Mouse (Mus musculus): ENCODE data around the gene Gm4846. TPM values are rescaled to one million over a fixed set of nuclear protein-coding genes. Genes with fewer than 3 reads are reported as not detected.
"Not testable (repeated sequence)": the region's sequence is repeated elsewhere in the genome, so short reads cannot be mapped to it uniquely, and the experiment has no call there.

Gm4846 gene
- not detected in 2 replicates for polyA plus RNA-seq (2016; fragmentation: Nextera tagmentation; extraction: Ambion mirVana)

DNA sequence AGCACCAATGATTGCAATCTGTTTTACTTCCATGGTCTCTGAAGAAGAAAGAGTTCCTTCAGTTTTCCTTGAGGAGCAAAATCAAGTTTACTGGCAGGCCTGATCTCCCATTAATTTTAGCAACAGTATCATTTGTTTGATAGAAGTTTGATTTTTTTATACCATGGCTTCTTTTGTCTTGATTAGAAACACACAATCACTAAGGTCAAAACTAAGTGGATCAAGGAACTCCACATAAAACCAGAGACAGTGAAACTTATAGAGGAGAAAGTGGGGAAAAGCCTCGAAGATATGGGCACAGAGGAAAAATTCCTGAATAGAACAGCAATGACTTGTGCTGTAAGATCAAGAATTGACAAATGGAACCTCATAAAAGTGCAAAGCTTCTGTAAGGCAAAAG is at the start of gene Gm4846:
TSS of gene Gm4846 (minus strand) at position 101 of the 400 bp plus-strand sequence.
- not testable (repeated sequence) for H3K27me3 ChIP-seq (replicated peaks; ENCODE audit: low read depth, poor library complexity, severe bottlenecking); H3K9me3 ChIP-seq; H3K36me3 ChIP-seq (replicated peaks); DNase-seq (ENCODE audit: low spot score); H3K4me3 ChIP-seq; H3K4me1 ChIP-seq; H3K27ac ChIP-seq (replicated peaks)
- WGBS: 65% methylated on average over 1 of the region's 1 CpGs

DNA sequence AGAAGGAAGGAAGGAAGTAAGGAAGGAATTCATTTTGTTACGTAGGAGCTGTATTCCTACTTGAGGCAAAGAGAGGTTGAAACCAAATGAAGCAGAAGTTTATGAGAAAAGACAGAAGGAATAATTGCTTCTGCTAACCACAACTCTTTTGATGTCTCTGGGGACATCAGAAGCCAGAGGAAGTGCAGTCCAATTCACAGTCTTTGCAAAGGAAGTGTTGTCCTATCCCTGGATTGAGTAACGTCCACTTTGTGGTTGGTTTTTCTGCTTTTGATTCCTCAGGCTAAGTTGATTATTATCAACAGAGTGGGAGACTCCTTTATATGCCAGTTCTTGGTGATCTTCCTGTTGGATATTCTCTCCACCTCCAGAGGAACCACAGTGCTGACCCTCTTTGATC is 34.1 kb upstream of the Gm4846 start:
- not testable (repeated sequence) for H3K27ac ChIP-seq (replicated peaks); H3K9me3 ChIP-seq; H3K36me3 ChIP-seq (replicated peaks); H3K4me3 ChIP-seq; DNase-seq (ENCODE audit: low spot score); H3K4me1 ChIP-seq; H3K27me3 ChIP-seq (replicated peaks; ENCODE audit: low read depth, poor library complexity, severe bottlenecking)
- WGBS: 82% methylated on average over 2 of the region's 2 CpGs

DNA sequence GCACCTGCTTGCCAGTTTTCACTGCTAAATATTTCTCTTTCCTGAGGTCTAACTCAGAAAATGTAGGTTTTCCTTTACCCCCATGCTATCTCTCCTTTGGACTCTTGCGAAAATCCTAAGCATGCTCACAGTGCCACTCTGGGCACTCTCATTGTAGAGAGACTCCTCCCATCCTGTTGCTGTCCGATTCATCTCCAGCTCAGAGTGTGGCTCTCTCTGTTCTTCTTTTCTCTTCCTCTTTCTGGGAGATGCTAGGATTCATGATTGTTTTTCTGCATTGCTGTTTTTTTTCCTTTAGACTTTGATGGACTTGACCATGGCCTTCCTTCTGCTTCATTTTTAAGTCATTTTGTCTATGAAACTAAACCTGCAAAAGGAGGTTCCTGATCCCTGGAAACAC is 27.3 kb upstream of the Gm4846 start:
- not testable (repeated sequence) for H3K9me3 ChIP-seq
- 95% methylated on average over 2 of the region's 2 CpGs for WGBS

DNA sequence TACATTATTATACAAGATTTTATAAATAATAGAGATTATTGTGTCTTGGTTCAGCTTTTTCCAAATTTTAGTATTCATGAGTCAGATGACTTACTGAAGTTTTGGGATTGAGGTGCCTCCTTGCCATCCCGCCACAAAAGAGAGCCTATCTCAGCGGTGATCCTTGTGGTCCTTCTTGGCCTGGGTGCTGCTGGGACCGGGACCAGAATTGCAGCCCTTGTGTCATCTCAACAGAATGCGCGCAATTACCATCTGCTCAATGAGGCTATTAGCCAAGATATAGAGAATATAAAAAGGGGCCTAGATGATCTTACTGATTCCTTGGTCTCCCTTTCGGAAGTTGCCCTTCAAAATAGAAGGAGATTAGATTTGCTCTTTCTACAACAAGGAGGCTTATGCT is 22.2 kb upstream of the Gm4846 start:
- not testable (repeated sequence) for H3K36me3 ChIP-seq (replicated peaks); H3K4me1 ChIP-seq; H3K4me3 ChIP-seq; H3K9me3 ChIP-seq; H3K27ac ChIP-seq (replicated peaks); DNase-seq (ENCODE audit: low spot score); H3K27me3 ChIP-seq (replicated peaks; ENCODE audit: low read depth, poor library complexity, severe bottlenecking)
- WGBS: 90% methylated on average over 6 of the region's 6 CpGs

More for the DNA sequence above, 27.3 kb upstream of the Gm4846 start:
- H3K27ac ChIP-seq (replicated peaks); H3K4me3 ChIP-seq; H3K4me1 ChIP-seq; DNase-seq (ENCODE audit: low spot score); H3K36me3 ChIP-seq (replicated peaks); H3K27me3 ChIP-seq (replicated peaks; ENCODE audit: low read depth, poor library complexity, severe bottlenecking): not testable (repeated sequence)

DNA sequence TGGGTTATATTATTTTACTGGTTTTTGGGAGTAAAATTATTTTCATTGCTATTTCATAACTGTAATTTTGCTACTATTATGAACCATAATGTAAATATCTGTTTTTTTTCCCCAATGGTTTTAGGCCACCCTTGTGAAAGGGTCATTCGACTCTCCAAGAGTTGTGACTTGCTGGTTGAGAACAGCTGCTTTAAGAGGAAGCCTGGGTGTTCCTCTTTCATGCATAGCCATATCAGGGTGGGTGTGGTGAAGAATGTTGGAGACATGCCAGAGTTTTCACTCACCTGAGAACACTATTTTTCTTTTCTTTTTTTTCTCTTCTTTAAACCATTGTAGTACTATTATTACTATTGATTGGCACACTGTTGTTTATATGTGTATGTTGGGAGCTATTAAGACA is 19.2 kb upstream of the Gm4846 start:
- no peaks in the 10 kb centered on the region for H3K27me3 ChIP-seq (replicated peaks; ENCODE audit: low read depth, poor library complexity, severe bottlenecking)
- H3K9me3 ChIP-seq: no peaks in the 10 kb centered on the region
- H3K36me3 ChIP-seq (replicated peaks): no peaks in the 10 kb centered on the region
- no peak for DNase-seq (ENCODE audit: low spot score)
- H3K4me1 ChIP-seq: no peaks in the 10 kb centered on the region
- H3K27ac ChIP-seq (replicated peaks): no peak overlapping the region
- H3K4me3 ChIP-seq: no peak overlapping the region
- 90% methylated on average over 1 of the region's 1 CpGs for WGBS

DNA sequence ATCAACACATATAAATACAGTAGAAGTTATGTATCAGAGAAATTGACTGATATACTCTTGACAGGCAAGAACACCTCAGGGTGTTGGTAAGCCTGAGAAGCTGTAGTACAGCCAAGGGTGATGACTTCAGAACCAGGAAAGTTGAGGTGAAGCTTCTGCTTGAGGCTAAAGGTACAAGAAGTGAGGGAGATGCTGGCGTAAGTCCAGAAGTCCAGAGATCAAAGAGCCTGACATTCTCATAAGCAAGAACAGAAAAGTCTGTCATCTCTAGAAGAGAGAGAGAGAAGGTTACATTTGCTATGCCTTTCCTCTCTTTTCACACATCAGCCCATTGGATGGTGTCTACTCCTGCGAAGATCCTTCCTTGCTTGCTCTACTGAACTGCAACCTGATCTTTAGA is 6.8 kb upstream of the Gm4846 start:
- H3K27me3 ChIP-seq (replicated peaks; ENCODE audit: low read depth, poor library complexity, severe bottlenecking); DNase-seq (ENCODE audit: low spot score); H3K36me3 ChIP-seq (replicated peaks); H3K27ac ChIP-seq (replicated peaks); H3K9me3 ChIP-seq; H3K4me1 ChIP-seq; H3K4me3 ChIP-seq: not testable (repeated sequence)
- 80% methylated on average over 2 of the region's 2 CpGs for WGBS

DNA sequence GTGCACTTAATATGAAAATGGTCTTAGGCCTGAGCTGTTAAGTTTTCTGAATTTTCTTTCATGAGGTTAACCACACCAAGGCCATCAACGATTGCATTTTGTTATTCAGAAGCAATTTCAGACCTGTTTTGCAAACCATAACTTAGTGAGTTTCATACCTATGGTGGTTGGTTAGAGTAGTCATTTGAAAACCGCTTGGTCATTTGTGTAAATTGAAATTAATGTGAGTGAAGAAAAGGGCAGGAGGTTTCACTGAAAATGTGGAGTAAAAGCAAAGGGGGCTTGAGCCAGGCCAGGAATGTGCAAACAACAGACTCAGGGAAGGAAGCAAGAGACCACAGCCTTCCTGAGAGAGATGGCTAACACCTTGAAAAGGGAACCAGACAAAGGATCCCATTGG is 17.9 kb downstream of the Gm4846 start:
- no peak overlapping the region for H3K27ac ChIP-seq (replicated peaks)
- 91% methylated on average over 2 of the region's 2 CpGs for WGBS
- no peaks in the 10 kb centered on the region for H3K27me3 ChIP-seq (replicated peaks; ENCODE audit: low read depth, poor library complexity, severe bottlenecking)
- H3K4me1 ChIP-seq: no peaks in the 10 kb centered on the region
- no peaks in the 10 kb centered on the region for H3K9me3 ChIP-seq
- H3K36me3 ChIP-seq (replicated peaks): no peaks in the 10 kb centered on the region
- no peak overlapping the region for H3K4me3 ChIP-seq
- DNase-seq (ENCODE audit: low spot score): no peak

DNA sequence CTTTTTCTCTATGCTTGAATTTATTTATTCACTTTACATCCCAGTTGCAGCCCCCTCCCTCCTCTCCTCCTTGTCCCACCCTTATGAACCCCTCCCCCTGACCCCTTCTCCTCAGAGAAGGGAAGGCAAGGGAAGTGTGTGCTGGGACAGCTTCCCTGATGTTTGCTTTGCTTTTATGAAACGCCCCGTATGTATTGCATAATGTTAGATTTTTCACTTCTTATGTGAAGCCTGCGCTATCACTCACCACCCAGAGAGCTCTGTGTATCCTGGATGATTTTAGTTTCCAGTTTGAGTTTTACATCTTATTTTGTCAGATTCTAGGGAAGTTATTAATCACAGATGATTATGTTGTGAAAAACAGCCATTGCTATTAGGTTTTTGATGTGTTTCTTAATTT is 30.2 kb downstream of the Gm4846 start:
- DNase-seq (ENCODE audit: low spot score): no peak
- 93% methylated on average over 3 of the region's 3 CpGs for WGBS
- Histone ChIP-seq H3K27ac (replicated peaks) (no peak overlapping the region), H3K27me3 (replicated peaks; ENCODE audit: low read depth, poor library complexity, severe bottlenecking) (no peaks in the 10 kb centered on the region), H3K4me3 (no peak overlapping the region), H3K4me1 (no peaks in the 10 kb centered on the region), H3K36me3 (replicated peaks) (no peaks in the 10 kb centered on the region), H3K9me3 (no peaks in the 10 kb centered on the region)

DNA sequence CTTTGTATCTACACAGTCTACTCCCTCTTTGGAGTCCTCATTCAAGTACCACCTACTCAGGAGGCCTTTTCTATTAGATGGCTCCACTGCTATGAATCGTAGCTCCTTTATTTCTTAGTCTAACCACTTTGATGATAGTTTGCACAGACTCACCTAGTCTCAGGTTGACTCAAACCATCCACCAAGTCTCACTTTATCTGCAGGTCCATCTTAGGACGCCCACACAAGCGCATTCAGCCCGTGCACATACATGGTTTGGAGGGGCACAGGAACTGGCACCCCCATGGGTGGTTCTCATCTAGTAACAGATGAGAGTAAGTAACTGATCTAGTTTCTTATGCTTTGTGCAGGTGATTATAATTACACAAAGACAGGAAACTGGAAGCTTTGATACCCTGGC is 34.8 kb downstream of the Gm4846 start:
- H3K4me1 ChIP-seq: no peaks in the 10 kb centered on the region
- no peaks in the 10 kb centered on the region for H3K27me3 ChIP-seq (replicated peaks; ENCODE audit: low read depth, poor library complexity, severe bottlenecking)
- no peaks in the 10 kb centered on the region for H3K9me3 ChIP-seq
- H3K36me3 ChIP-seq (replicated peaks): no peaks in the 10 kb centered on the region
- H3K27ac ChIP-seq (replicated peaks): no peak overlapping the region
- DNase-seq (ENCODE audit: low spot score): no peak
- H3K4me3 ChIP-seq: no peak overlapping the region
- 88% methylated on average over 4 of the region's 4 CpGs for WGBS

DNA sequence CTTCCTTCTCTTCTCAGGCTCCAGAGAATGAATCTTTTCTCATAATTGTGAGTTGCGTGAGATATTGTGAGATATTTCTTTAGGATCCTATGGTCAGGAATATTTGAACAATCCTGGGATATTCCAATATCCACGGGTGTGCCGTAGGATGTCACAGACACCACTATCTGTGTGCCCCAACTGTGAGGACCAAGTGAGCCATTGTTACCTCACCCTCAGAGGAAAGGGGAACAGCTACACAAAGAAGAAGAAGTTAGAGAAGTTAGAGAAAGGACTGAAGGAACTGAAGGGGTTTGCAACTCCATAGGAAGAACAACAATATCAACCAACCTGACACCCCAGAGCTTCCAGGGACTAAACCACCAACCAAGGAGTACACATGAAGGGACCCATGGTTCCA is 55.4 kb downstream of the Gm4846 start:
- DNase-seq (ENCODE audit: low spot score): no peak
- no peaks in the 10 kb centered on the region for H3K36me3 ChIP-seq (replicated peaks)
- no peak overlapping the region for H3K4me3 ChIP-seq
- WGBS: 90% methylated on average over 3 of the region's 3 CpGs
- no peaks in the 10 kb centered on the region for H3K9me3 ChIP-seq
- no peak overlapping the region for H3K27ac ChIP-seq (replicated peaks)
- 0 out of 2 replicates have a peak, but pooled peaks cover 4% of the 10 kb centered on the region for H3K4me1 ChIP-seq
- no peaks in the 10 kb centered on the region for H3K27me3 ChIP-seq (replicated peaks; ENCODE audit: low read depth, poor library complexity, severe bottlenecking)

DNA sequence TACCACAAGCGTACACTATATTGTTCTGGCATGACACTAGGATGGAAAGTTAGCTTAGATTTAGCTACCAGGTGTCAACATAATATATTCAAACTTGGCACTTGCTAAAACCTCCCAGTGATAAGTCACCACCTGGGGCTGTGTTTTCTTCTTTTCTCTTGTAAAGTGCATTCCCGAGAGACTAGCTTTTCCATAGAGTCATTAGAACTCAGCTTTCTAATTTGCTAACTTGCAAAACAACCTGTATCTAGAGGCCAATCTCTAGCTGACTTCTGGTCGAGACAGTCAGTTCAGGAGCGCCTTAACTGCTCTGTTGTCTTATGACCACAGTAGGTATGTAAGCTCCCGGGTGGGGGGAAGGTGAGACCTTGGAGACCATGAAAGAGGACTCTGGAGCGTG is 58.0 kb downstream of the Gm4846 start:
- no peak for DNase-seq (ENCODE audit: low spot score)
- WGBS: 69% methylated on average over 6 of the region's 6 CpGs
- no peaks in the 10 kb centered on the region for H3K9me3 ChIP-seq

More for the DNA sequence above, 58.0 kb downstream of the Gm4846 start:
- Histone ChIP-seq H3K36me3 (replicated peaks) (no peaks in the 10 kb centered on the region), H3K27ac (replicated peaks) (no peak overlapping the region), H3K4me1 (no peaks in the 10 kb centered on the region), H3K4me3 (no peak overlapping the region), H3K27me3 (replicated peaks; ENCODE audit: low read depth, poor library complexity, severe bottlenecking) (no peaks in the 10 kb centered on the region)

Other genes starting within 250 kb of the Gm4846 start
- 1.8 and 3.3 TPM in 2 replicates for gene Ildr2, start 243.4 kb downstream of the Gm4846 start, polyA plus RNA-seq (2016; fragmentation: Nextera tagmentation; extraction: Ambion mirVana)
- 62.9 and 64.6 TPM in 2 replicates for gene Tada1, start 118.5 kb downstream of the Gm4846 start, polyA plus RNA-seq (2016; fragmentation: Nextera tagmentation; extraction: Ambion mirVana)
- gene Pogk, start 87.7 kb downstream of the Gm4846 start, polyA plus RNA-seq (2016; fragmentation: Nextera tagmentation; extraction: Ambion mirVana): 27.5 and 28.2 TPM in 2 replicates
- gene Gm4847, start 150.1 kb upstream of the Gm4846 start, polyA plus RNA-seq (2016; fragmentation: Nextera tagmentation; extraction: Ambion mirVana): not detected in 2 replicates
- not detected in 2 replicates for gene Fmo9, start 184.3 kb upstream of the Gm4846 start, polyA plus RNA-seq (2016; fragmentation: Nextera tagmentation; extraction: Ambion mirVana)